Mouse (Mus musculus): ENCODE data around the gene Hnf4a.

DNA sequence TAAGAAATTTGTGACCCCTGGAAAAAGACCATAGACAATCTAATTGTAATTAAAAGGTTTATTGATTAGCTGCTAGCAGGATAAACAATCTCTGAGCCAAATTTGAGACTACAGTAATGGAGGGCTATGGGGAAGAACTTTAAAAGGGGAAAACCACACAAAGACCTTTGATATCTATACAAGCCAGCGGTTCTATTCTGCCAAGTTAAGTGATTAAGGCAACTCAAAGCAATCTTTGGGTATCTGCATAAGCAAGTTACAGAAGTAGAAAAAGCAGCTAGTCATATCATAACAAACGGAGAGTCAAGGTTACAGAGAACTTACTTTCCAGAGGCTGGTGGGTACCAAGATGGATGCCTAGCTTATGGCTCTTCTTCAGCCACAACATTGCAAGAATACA is 20.9 kb downstream of the Hnf4a start:
- no peak for TF ChIP-seq GATA1 (IDR thresholded peaks at IDR 0.05; ENCODE audit: borderline replicate concordance, low read length)
- TF ChIP-seq FLI1 (IDR thresholded peaks at IDR 0.05; ENCODE audit: low read length) = no peak

All from megakaryocyte, embryonic 14.5 days (primary cell).